Mouse (Mus musculus) bone marrow, adult 2 months (tissue): ENCODE results near the gene A030005K14Rik.

Experiments
- CTCF ChIP-seq: fragments of 200-500 bp; IDR thresholded peaks from 2 replicates; pipeline ENCODE4 v1.5.1; 2011; ENCODE audit warnings: low read length, control low read depth; ENCODE audit not compliant: control insufficient read depth, insufficient read depth
- POLR2A ChIP-seq: fragments of 200-500 bp; IDR thresholded peaks from 2 replicates; pipeline ENCODE4 v1.6.1; 2011; ENCODE audit warnings: low read depth, mild to moderate bottlenecking, control low read depth, low read length, borderline replicate concordance; ENCODE audit not compliant: control insufficient read depth

- TF ChIP-seq POLR2A (no peak), CTCF (no peak)
Observed at GRCm38 (mm10) chr1:83039080-83039479, 20.1 kb downstream of the A030005K14Rik start.
